Mouse (Mus musculus) myocyte (in vitro differentiated cells): ENCODE results near the gene Ppp1r14a. TPM values are rescaled to one million over a fixed set of nuclear protein-coding genes. Genes with fewer than 3 reads are reported as not detected.
A peak's percentile ranks its signal among the peaks of the same experiment; 100 is the strongest.

ENCODE experiments used
- H3K27me3 ChIP-seq: one replicate; pipeline ENCODE4 v1.6.1; 2011; ENCODE audit not compliant: control insufficient read depth, insufficient read depth, insufficient read length
- H3K36me3 ChIP-seq: one replicate; pipeline ENCODE4 v1.6.1; 2011; ENCODE audit not compliant: control insufficient read depth, insufficient read depth
- H3K4me2 ChIP-seq: one replicate; pipeline ENCODE4 v1.6.1; 2011; ENCODE audit warnings: low read depth, control low read depth
- H3K4me3 ChIP-seq: one replicate; pipeline ENCODE4 v1.5.1; 2011; ENCODE audit warnings: mild to moderate bottlenecking, control low read depth, moderate library complexity
- H3K79me2 ChIP-seq: one replicate; pipeline ENCODE4 v1.6.1; 2011; ENCODE audit not compliant: control insufficient read depth, insufficient read depth
- H3ac ChIP-seq: one replicate; pipeline ENCODE4 v1.6.1; 2011; ENCODE audit not compliant: control insufficient read depth, insufficient read length
- CEBPB ChIP-seq: IDR thresholded peaks from 2 replicates; pipeline ENCODE4 v1.6.1; 2011; ENCODE audit warnings: mild to moderate bottlenecking, moderate library complexity; ENCODE audit not compliant: poor library complexity, insufficient read depth, severe bottlenecking
- E2F4 ChIP-seq: IDR thresholded peaks from one replicate; pipeline ENCODE4 v1.6.1; 2011; ENCODE audit warnings: mild to moderate bottlenecking, control low read depth, moderate library complexity; ENCODE audit not compliant: insufficient read depth
- MAX ChIP-seq: IDR thresholded peaks from one replicate; pipeline ENCODE4 v1.6.1; 2011; ENCODE audit warnings: low read depth, mild to moderate bottlenecking, control low read depth
- MYOD1 ChIP-seq, 3 experiments: IDR thresholded peaks; one replicate each; pipeline ENCODE4 v1.6.1; 2011; ENCODE audit warnings: control low read depth in 2 of 3, low read depth in 2 of 3, mild to moderate bottlenecking in 2 of 3, moderate library complexity in 1 of 3; ENCODE audit not compliant: insufficient read length in 2 of 3, control insufficient read depth in 1 of 3
- MYOG ChIP-seq, 3 experiments: IDR thresholded peaks; one replicate each; pipeline ENCODE4 v1.6.1; 2011; ENCODE audit warnings: control low read depth in 2 of 3, low read depth in 2 of 3, mild to moderate bottlenecking in 2 of 3; ENCODE audit not compliant: insufficient read length in 2 of 3, control insufficient read depth in 1 of 3, insufficient read depth in 1 of 3
- POLR2A ChIP-seq: IDR thresholded peaks from one replicate; pipeline ENCODE4 v1.6.1; 2011; ENCODE audit warnings: low read depth, mild to moderate bottlenecking, control low read depth, moderate library complexity; ENCODE audit not compliant: insufficient read length
- POLR2AphosphoS2 ChIP-seq: IDR thresholded peaks from one replicate; pipeline ENCODE4 v1.6.1; 2011; ENCODE audit warnings: low read depth, control low read depth; ENCODE audit not compliant: insufficient read length
- REST ChIP-seq: IDR thresholded peaks from one replicate; pipeline ENCODE4 v1.6.1; 2011; ENCODE audit warnings: mild to moderate bottlenecking, control low read depth, moderate library complexity; ENCODE audit not compliant: insufficient read depth, insufficient read length
- SRF ChIP-seq: IDR thresholded peaks from one replicate; pipeline ENCODE4 v1.6.1; 2011; ENCODE audit warnings: low read depth; ENCODE audit not compliant: control insufficient read depth, insufficient read length
- TCF12 ChIP-seq: IDR thresholded peaks from one replicate; pipeline ENCODE4 v1.6.1; 2011; ENCODE audit warnings: mild to moderate bottlenecking, control low read depth; ENCODE audit not compliant: poor library complexity, insufficient read depth, severe bottlenecking
- TCF3 ChIP-seq: IDR thresholded peaks from one replicate; pipeline ENCODE4 v1.6.1; 2011; ENCODE audit warnings: low read depth, control low read depth; ENCODE audit not compliant: insufficient read length
- USF1 ChIP-seq: IDR thresholded peaks from one replicate; pipeline ENCODE4 v1.6.1; 2011; ENCODE audit warnings: low read depth, mild to moderate bottlenecking, control low read depth, moderate library complexity
- polyA plus RNA-seq: library from polyadenylated mRNA; unstranded; fragments of >200 nt; fragmentation: generic; extraction: Trizol; gene quantifications from one replicate; pipeline ENCODE4 v1.2.1, GENCODE M21; 2012; ENCODE audit warnings: missing spikeins

Gene Ppp1r14a
- polyA plus RNA-seq, 1 experiment = 0.35 TPM

DNA sequence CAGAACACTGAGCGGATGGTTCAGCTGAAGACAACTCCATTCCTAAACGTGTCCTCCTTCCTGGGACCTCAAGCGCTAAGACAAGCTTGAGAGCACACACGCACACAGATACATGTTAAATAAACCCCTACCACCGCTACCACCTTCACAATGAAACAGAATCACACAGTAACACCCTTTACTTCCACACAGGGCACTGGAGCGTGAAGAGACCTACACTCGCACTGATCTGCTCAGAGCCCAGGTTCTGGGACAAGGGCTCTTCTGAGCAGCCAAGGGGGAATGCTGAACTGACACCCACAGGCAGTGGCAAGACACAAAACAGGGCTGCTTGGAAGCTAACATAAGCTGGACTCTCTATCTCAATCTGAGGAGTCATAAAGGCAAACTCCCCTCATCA is 23.5 kb upstream of the Ppp1r14a start:
- Histone ChIP-seq H3K4me3 (no peak overlapping the region), H3K4me2 (no peak overlapping the region), H3K79me2 (no peaks in the 10 kb centered on the region), H3K27me3 (peaks cover 30% of the 10 kb centered on the region), H3ac (no peak overlapping the region), H3K36me3 (no peaks in the 10 kb centered on the region)
- TF ChIP-seq MAX (no peak), REST (no peak), SRF (no peak), POLR2AphosphoS2 (no peak), POLR2A (no peak), MYOD1 (IDR thresholded peaks at IDR 0.05; ENCODE audit: control insufficient read depth in 1 of 3, insufficient read length in 2 of 3, low read depth in 2 of 3) (no peak), USF1 (no peak), MYOG (IDR thresholded peaks at IDR 0.05; ENCODE audit: control insufficient read depth in 1 of 3, insufficient read depth in 1 of 3, insufficient read length in 2 of 3, low read depth in 2 of 3) (no peak), E2F4 (no peak), TCF3 (no peak), CEBPB (no peak), TCF12 (no peak)

DNA sequence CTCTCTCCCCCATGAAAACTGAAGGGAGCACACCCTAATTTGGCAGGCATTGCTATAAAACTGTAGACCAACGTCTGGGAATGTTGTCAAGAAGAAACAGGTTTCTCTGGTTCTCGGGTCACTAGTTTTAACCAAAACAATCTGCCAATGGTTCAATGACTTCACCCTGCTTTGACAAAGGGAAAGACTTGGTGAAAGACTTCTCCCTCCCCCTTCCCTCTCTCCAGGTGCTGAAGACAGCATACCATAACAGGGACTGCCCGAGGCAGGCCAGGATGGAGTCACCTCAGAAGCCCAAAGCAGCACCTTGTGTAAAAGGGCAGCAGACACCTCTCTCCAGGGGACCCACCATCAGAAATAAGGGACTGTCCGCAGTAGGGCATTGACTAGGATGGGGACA is 22.2 kb upstream of the Ppp1r14a start:
- no peak for TF ChIP-seq CEBPB
- TF ChIP-seq MAX = no peak
- TF ChIP-seq POLR2A = no peak
- no peak for TF ChIP-seq POLR2AphosphoS2
- H3ac ChIP-seq = no peak overlapping the region
- H3K4me3 ChIP-seq = no peak overlapping the region
- H3K36me3 ChIP-seq = no peaks in the 10 kb centered on the region
- H3K27me3 ChIP-seq = peaks cover 30% of the 10 kb centered on the region
- no peak overlapping the region for H3K4me2 ChIP-seq
- no peaks in the 10 kb centered on the region for H3K79me2 ChIP-seq

DNA sequence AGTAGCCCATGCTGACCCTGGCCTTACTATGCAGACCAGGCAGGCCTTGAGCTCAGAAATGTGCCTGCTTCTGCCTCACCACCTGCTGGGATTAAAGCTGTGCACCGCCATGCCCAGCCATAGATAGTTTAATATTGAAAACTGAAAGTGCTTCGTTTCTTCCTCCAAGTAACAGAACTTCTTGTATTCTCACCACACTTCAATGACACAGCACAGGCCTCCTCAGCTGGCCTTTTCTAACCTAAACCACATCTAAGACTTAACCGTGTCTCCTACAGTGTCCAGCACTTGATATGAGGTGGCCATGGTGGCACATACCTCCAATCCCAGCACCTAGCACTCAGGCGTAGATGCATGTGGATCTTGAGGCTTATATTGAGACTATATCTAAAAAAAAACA is 18.7 kb upstream of the Ppp1r14a start:
- TF ChIP-seq MYOG (IDR thresholded peaks at IDR 0.05; ENCODE audit: control insufficient read depth in 1 of 3, insufficient read depth in 1 of 3, insufficient read length in 2 of 3, low read depth in 2 of 3) = no peak
- no peak for TF ChIP-seq E2F4
- no peak for TF ChIP-seq POLR2AphosphoS2
- no peak for TF ChIP-seq TCF3
- TF ChIP-seq USF1 = no peak
- TF ChIP-seq CEBPB = no peak
- TF ChIP-seq TCF12 = no peak
- no peak for TF ChIP-seq SRF
- TF ChIP-seq MAX = no peak
- no peak for TF ChIP-seq REST
- no peak for TF ChIP-seq POLR2A
- TF ChIP-seq MYOD1 (IDR thresholded peaks at IDR 0.05; ENCODE audit: control insufficient read depth in 1 of 3, insufficient read length in 2 of 3, low read depth in 2 of 3) = no peak
- Histone ChIP-seq H3K4me3 (no peak overlapping the region), H3K36me3 (no peaks in the 10 kb centered on the region), H3ac (no peak overlapping the region), H3K27me3 (no peaks in the 10 kb centered on the region), H3K79me2 (no peaks in the 10 kb centered on the region), H3K4me2 (no peak overlapping the region)

DNA sequence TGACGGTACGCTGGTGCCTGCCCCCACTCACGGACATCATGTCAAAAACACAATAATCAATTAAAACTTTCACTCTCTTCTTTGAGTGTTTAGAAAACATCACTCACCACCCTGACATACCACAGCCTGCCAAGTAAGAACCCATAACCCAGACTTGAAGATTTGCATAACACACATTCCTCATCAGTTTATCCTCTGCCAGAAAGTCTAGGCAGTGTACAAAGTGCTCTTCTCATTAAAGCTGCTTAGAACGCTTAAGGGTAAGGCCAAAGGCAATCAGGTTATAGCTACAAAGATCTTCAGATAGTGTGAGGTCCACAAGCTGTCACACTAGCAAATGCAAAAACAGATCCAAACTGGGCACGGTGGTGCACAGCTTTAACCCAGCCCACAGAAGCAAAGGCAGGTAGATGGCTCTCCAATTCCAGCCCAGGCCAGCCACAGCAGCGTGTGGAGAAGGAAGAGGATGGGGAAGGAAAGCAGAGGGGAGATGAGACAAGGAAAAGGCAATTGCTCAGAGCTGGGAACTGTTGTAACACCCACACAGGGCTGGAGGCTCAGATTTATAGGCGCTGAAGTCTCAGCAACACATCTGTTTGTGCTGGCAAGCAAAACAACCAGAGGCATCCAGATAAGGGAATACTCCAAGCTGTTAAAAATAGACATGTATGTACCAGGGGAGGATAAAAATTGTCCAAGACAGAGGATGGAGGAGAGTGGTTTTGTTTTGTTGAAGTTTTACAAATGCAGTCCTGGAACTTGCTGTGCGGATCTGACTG is 17.2 kb upstream of the Ppp1r14a start:
- H3K27me3 ChIP-seq = no peaks in the 10 kb centered on the region
- no peak overlapping the region for H3ac ChIP-seq
- no peaks in the 10 kb centered on the region for H3K36me3 ChIP-seq
- peak overlapping the region; percentile 22 for H3K4me2 ChIP-seq
- no peak overlapping the region for H3K4me3 ChIP-seq
- H3K79me2 ChIP-seq = no peaks in the 10 kb centered on the region
- TF ChIP-seq MYOD1 (IDR thresholded peaks at IDR 0.05; ENCODE audit: control insufficient read depth in 1 of 3, insufficient read length in 2 of 3, low read depth in 2 of 3) (no peak), CEBPB (no peak), MAX (no peak), REST (no peak), TCF12 (no peak), SRF (no peak)

DNA sequence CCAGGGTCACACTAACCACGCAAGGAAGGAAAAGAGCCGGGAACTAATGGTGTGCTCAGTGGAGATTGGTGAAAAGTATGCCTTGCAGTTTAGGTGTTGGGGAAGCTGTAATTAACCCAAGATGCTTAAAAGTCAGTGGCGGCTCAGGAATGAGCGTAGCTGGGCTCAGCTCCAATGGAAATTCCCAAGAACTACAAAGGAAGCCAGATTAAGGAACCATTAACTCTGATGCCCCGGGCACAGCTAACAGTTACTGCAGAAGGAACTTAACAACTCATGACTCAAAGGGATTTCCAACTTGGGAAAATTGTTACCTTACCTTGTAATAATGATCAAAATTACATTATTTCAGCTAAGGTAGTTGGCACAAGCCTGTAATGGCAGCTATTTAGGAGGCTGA is 12.4 kb upstream of the Ppp1r14a start:
- Histone ChIP-seq H3K4me2 (no peak overlapping the region), H3K4me3 (no peak overlapping the region), H3K79me2 (no peaks in the 10 kb centered on the region), H3K27me3 (peaks cover 10% of the 10 kb centered on the region), H3K36me3 (no peaks in the 10 kb centered on the region), H3ac (no peak overlapping the region)
- TF ChIP-seq SRF (no peak), CEBPB (no peak), MAX (no peak), USF1 (no peak), MYOD1 (IDR thresholded peaks at IDR 0.05; ENCODE audit: control insufficient read depth in 1 of 3, insufficient read length in 2 of 3, low read depth in 2 of 3) (no peak), MYOG (IDR thresholded peaks at IDR 0.05; ENCODE audit: control insufficient read depth in 1 of 3, insufficient read depth in 1 of 3, insufficient read length in 2 of 3, low read depth in 2 of 3) (no peak), E2F4 (no peak), REST (no peak), TCF12 (no peak), TCF3 (no peak), POLR2AphosphoS2 (no peak), POLR2A (no peak)
